Mouse (Mus musculus): Measurements from ENCODE around the gene 4930562C15Rik. TPM values are rescaled to one million over a fixed set of nuclear protein-coding genes. Genes with fewer than 3 reads are reported as not detected.

The 4930562C15Rik gene
- polyA plus RNA-seq, 1 experiment from 2014 or later: 0.16 TPM

DNA sequence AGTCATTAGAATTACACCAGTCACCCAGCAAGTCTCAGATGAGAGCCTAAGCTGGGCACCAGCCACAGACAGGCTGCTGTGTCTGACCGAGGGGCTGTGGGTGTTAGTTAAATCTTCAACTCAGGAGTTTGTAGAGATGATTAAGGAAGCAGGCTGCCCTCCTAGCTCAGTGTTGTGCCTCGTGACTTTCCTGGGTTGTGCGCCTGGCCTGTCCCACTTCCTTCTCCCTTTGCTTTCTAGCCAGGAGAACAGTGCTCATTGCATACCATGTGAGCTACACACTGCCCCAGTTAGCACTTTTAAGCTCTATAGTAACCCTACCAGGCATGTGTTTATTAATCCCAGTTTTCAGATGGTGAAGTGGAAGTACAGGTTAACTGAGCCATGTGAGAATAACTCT lies 4.3 kb downstream of the 4930562C15Rik start:
- H3K79me2 ChIP-seq (ENCODE audit: inconsistent target): no peaks in the 10 kb centered on the region
- H3K27ac ChIP-seq: peak overlapping the region; percentile 92
- H3K36me3 ChIP-seq (ENCODE audit: inconsistent target): no peaks in the 10 kb centered on the region
- 16% methylated on average over 3 of the region's 3 CpGs for WGBS (ENCODE audit: missing documents)
- H3K4me3 ChIP-seq (ENCODE audit: inconsistent target): no peak overlapping the region

DNA sequence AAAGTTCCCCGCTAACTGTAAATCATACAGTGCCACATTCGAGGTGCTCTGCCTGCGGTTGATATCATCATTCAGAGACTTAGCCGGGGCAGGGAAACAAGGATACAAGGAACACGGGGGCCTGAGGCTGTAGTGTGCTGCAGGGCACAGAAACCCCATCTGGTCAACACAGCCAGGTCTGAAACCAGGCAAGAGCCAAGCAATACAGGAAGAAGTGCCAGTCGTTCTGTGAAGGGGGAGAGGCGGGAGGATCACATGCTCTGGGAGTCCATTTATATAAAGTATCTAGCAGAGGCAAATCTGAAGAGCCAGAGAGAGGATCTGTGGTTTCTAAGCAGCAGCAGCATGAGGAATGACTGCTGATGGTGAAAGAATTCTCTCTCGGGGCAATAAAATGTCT lies 5.0 kb downstream of the 4930562C15Rik start:
- peak overlapping the region; percentile 92 for H3K27ac ChIP-seq

DNA sequence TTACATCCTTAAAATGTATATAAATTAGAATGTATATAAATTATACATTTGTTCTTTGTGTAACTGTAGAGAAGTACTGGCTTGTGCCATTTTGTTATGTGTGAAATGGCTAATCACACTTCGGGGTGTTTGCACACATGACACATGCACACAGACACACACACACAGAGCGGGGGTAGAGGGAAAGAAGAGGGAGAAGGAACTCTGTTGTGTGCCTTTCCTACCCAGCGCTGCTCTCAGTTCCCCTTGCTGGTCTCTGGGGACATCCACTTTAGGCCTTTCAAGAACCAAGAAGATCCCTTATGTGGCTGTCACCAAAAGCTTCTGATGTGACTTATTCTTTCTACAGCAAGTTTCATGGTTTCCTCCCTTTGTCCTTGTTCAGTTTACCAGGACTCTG lies 11.8 kb downstream of the 4930562C15Rik start:
- H3K27ac ChIP-seq: peak overlapping the region; percentile 21; the same call in 1 of the 2 replicates
- H3K4me3 ChIP-seq (ENCODE audit: inconsistent target): no peak overlapping the region
- no peaks in the 10 kb centered on the region for H3K36me3 ChIP-seq (ENCODE audit: inconsistent target)
- 26% methylated on average over 3 of the region's 3 CpGs for WGBS (ENCODE audit: missing documents)
- no peaks in the 10 kb centered on the region for H3K79me2 ChIP-seq (ENCODE audit: inconsistent target)

More for the DNA sequence above, 5.0 kb downstream of the 4930562C15Rik start:
- H3K4me3 ChIP-seq (ENCODE audit: inconsistent target): no peak overlapping the region
- 84% methylated on average over 8 of the region's 8 CpGs for WGBS (ENCODE audit: missing documents)
- H3K79me2 ChIP-seq (ENCODE audit: inconsistent target): no peaks in the 10 kb centered on the region
- no peaks in the 10 kb centered on the region for H3K36me3 ChIP-seq (ENCODE audit: inconsistent target)

DNA sequence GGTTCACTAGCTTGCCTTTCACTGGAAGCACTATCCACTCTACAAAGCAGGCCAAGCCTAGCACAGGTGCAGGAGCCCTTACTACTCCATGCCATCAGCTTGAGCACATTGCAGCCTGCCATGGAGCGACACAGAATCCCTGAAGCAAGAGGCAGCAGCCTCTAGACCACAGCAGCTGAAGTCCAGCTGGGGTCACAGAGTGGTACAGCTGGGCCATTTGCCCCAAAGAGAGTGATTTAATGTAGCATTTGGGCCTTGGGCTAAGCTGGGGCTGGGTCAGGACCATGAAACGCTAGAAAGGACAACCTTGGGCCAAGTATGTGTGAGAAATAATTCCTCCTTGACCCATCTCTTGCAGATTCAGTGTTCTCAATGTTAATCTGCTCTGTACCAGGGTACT lies 12.9 kb downstream of the 4930562C15Rik start:
- no peak overlapping the region for H3K27ac ChIP-seq
- H3K4me3 ChIP-seq (ENCODE audit: inconsistent target): no peak overlapping the region
- WGBS (ENCODE audit: missing documents): 91% methylated on average over 2 of the region's 2 CpGs
- H3K79me2 ChIP-seq (ENCODE audit: inconsistent target): no peaks in the 10 kb centered on the region
- no peaks in the 10 kb centered on the region for H3K36me3 ChIP-seq (ENCODE audit: inconsistent target)

DNA sequence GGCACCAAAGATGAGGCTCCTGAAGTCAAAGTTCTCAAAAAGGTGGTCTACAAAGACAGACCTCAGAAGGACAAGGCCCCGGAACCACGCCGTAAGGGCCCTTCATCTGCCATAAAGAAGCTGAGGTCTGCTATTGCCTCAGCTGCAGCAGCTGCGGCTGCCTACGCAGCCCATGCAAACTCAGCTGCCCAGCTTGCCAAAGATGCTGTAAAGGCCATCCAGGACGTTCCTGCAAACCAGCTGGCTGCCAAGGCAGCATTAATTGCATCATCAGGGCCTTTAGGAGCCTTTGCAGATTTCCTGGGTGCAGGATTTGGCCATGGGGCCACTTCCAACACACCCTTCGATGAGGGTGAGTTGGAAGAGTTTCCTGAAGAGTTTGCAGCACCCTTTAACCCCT lies 15.1 kb downstream of the 4930562C15Rik start:
- 86% methylated on average over 7 of the region's 7 CpGs for WGBS (ENCODE audit: missing documents)
- no peak overlapping the region for H3K4me3 ChIP-seq (ENCODE audit: inconsistent target)
- H3K79me2 ChIP-seq (ENCODE audit: inconsistent target): no peaks in the 10 kb centered on the region
- no peak overlapping the region for H3K27ac ChIP-seq
- no peaks in the 10 kb centered on the region for H3K36me3 ChIP-seq (ENCODE audit: inconsistent target)

DNA sequence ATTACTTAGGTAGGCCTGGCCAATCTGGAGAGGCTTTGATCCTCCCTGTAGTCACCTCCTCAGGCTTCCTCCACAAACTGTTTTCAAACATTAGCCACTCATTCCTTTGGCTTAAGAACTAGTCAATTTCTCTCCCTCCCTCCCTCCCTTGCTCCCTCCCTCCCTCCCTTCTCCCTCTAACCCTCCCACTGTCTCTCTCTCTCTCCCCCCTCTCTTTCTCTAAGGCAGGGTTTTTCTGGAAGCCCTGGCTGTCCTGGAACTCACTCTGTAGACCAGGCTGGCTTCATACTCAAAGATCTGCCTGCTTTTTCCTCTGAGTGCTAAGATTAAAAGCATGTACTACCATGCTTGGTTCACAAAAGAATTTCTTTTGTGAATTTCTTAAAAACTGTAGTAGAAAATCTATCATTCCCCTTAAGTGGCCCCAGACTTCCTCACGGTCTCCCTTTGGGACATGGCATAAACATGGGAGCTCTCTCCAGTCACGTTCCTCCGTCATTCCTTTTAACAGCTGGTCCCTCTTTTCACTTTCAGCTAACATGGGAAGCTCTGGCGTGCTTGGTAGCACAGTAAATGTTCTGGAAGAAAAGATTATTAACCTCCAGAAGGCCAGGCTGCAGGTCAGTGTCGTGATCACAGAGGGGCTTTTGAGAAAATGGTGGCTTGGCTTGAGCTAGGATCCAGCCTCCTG lies 15.9 kb downstream of the 4930562C15Rik start:
- no peak overlapping the region for H3K4me3 ChIP-seq (ENCODE audit: inconsistent target)
- 100% methylated on average over 1 of the region's 5 CpGs for WGBS (ENCODE audit: missing documents)
- H3K27ac ChIP-seq: no peak overlapping the region
- H3K36me3 ChIP-seq (ENCODE audit: inconsistent target): no peaks in the 10 kb centered on the region
- H3K79me2 ChIP-seq (ENCODE audit: inconsistent target): no peaks in the 10 kb centered on the region

DNA sequence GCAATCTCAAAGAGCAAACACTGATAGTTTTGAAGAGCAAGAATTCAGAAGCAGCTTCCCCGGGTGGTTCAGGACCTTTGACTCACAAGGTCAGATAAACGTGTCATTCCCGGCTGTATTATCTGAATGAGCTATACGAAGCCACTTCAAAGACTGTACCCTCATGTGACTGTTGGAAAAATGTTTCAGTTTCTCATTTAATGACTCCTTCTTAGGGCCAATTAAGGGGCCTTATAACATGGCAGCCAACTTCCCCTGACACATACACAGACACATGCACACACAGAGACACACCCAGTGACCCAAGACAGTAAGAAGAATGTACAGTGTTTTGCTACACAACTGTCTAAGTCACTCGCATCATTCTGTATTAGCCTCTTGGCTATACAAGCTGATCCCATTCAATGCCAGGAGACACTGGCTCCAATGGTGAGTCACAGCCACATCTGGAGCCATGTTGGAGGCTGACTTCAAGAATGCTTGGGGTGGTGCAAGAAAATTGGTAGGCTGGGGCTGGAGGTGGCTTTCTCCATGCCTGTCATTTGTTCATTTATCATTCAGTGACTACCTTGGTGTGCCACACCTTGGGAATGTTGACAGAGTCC lies 19.9 kb downstream of the 4930562C15Rik start:
- H3K36me3 ChIP-seq (ENCODE audit: inconsistent target): no peaks in the 10 kb centered on the region
- 89% methylated on average over 5 of the region's 5 CpGs for WGBS (ENCODE audit: missing documents)

DNA sequence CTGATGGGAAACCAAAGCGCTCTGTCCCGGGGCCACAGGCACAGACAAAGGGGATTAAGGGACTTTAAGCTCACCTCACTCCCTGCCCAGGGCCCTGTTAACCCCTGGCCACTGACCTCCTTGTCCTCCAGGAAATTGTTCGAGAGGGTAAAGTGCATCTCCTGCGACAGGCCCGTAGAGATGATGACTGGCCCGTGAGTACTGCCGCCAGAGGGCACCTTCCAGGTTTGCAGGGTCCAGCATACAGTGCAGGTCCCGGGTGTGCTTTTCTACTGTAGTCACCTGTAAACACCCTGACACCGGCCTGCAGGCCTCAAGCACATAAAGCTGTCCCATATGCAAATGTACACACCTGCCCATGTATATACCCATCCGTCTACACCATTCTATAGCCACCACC lies 26.2 kb downstream of the 4930562C15Rik start:
- WGBS (ENCODE audit: missing documents): 87% methylated on average over 9 of the region's 10 CpGs
- H3K79me2 ChIP-seq (ENCODE audit: inconsistent target): no peaks in the 10 kb centered on the region
- H3K27ac ChIP-seq: no peak overlapping the region
- H3K36me3 ChIP-seq (ENCODE audit: inconsistent target): no peaks in the 10 kb centered on the region
- no peak overlapping the region for H3K4me3 ChIP-seq (ENCODE audit: inconsistent target)

More for the DNA sequence above, 19.9 kb downstream of the 4930562C15Rik start:
- H3K27ac ChIP-seq: no peak overlapping the region
- H3K4me3 ChIP-seq (ENCODE audit: inconsistent target): no peak overlapping the region
- H3K79me2 ChIP-seq (ENCODE audit: inconsistent target): no peaks in the 10 kb centered on the region

DNA sequence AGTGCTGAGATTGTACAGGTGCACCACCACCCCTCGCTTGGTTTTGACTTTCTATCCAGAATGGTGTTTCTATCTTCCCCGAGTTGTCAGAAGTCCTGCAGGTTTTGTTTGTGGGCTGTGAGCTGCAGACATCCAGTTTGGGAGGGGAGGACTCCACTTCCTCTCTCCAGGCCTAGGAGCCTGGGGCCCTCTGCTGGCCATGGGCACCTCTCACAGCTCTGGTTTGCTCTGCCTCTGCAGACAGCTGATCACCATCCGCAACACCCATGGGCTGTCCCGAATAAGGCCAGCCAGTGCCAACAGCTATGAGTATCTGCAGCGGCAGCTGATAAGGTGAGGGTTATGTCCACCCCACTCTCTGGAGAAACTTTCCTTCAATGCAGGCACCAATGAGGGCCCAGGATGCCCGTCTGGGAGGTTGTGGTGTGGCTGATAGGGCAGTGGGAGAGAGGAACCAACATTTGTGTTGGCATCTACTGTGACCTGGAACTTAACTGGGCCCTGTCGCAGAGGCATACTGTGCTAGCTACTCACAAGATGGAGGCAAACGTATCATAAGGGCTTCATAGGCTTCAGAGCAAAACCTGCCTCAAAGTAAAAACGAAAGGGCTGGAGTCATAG lies 27.8 kb downstream of the 4930562C15Rik start:
- 29% methylated on average over 9 of the region's 9 CpGs for WGBS (ENCODE audit: missing documents)

DNA sequence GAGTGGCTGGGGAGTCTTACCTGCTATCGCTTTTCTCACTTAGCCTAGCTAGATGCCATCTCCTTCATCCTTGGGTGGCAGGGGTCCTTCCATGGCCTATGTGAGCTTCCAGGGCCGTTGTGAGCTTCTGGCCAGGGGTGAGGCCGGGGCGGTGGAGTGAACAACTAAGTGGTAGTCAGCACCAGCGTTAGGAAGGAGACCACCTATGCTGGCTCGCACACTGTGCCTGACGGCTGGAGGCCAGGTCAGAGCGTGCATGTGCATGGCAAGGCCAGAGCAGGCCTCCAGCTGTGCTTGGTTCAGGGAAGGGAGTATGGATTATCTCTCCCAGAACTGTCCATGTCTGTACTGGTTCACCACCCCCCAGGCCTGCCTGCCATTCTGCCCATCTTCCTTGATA lies 28.5 kb downstream of the 4930562C15Rik start:
- 93% methylated on average over 8 of the region's 8 CpGs for WGBS (ENCODE audit: missing documents)
- Histone ChIP-seq H3K4me3 (ENCODE audit: inconsistent target) (no peak overlapping the region), H3K36me3 (ENCODE audit: inconsistent target) (no peaks in the 10 kb centered on the region), H3K27ac (no peak overlapping the region), H3K79me2 (ENCODE audit: inconsistent target) (no peaks in the 10 kb centered on the region)

More for the DNA sequence above, 27.8 kb downstream of the 4930562C15Rik start:
- H3K4me3 ChIP-seq (ENCODE audit: inconsistent target): no peak overlapping the region
- H3K36me3 ChIP-seq (ENCODE audit: inconsistent target): no peaks in the 10 kb centered on the region
- H3K79me2 ChIP-seq (ENCODE audit: inconsistent target): no peaks in the 10 kb centered on the region
- no peak overlapping the region for H3K27ac ChIP-seq

DNA sequence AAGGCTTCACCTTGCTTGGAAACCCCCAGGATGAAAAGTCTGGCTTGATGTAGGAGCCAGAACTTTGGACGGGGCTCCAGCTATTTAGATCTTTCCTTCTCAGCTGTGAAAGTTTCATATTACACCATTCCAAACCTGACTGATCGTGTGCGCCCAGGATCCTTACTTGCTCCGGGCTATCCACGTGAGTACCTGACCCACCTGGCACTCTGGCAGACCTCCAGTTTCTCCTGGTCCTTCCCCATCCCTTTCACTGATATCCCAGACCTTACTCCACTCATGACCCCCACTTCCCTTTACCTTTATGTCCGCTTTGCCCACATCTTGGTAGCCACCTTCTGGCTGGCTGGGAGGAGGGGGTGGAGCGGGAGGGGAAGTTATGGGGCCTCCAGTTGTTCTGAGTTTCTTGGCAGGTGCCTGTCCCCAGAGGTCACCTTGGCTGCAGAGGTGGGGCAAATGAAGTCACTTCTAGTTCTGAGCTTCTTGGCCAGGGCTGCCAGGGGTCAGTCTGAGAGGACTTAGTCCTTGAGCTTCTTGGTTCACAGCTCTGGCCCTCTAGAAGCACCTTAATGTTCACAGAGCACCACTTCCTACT lies 31.0 kb downstream of the 4930562C15Rik start:
- 75% methylated on average over 6 of the region's 7 CpGs for WGBS (ENCODE audit: missing documents)
- Histone ChIP-seq H3K79me2 (ENCODE audit: inconsistent target) (no peaks in the 10 kb centered on the region), H3K27ac (no peak overlapping the region), H3K4me3 (ENCODE audit: inconsistent target) (no peak overlapping the region), H3K36me3 (ENCODE audit: inconsistent target) (0 out of 2 replicates have a peak, but pooled peaks cover 5% of the 10 kb centered on the region)

DNA sequence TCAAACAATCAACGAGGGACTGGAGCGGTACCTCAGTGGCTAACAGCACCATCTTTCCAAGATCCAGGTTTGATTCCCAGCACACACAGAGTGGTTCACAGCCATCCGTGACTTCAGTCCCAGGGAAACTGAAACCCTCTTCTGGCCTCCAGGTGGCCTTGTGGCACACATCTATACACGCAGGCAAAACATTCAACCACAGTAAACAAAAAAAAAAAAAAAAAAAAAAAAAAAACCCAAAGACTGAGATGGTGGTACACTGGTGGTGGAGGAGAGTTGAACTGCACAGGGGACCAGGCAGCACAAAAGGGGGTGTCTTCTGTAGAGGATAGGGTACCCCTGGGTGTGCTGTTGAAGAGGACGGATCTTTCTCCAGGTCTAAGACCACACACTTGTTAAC lies 35.3 kb downstream of the 4930562C15Rik start:
- H3K36me3 ChIP-seq (ENCODE audit: inconsistent target): peaks cover 18% of the 10 kb centered on the region
- no peak overlapping the region for H3K27ac ChIP-seq
- WGBS (ENCODE audit: missing documents): 91% methylated on average over 4 of the region's 5 CpGs

DNA sequence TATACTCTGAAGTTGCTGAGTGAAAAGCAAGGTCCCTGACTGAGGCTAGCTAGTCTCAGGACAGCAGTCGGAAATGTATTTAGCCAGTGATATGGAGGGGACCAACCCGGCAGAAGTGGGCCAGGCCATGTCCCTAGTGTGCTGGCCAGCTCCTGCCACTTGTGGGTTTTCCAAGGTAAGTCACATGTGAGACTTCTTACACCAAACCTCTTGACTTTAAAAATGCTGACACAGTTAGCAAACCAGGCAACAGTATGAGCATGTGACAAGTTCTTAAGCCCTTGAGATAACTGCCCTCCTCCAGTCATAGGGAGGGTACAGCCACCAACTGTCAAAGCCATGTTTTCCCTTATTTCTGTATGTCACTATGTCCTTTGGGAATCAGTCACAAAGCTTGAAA lies 36.7 kb downstream of the 4930562C15Rik start:
- no peak overlapping the region for H3K27ac ChIP-seq
- WGBS (ENCODE audit: missing documents): 87% methylated on average over 2 of the region's 2 CpGs
- peaks cover 26% of the 10 kb centered on the region for H3K36me3 ChIP-seq (ENCODE audit: inconsistent target)
- H3K79me2 ChIP-seq (ENCODE audit: inconsistent target): peaks cover 28% of the 10 kb centered on the region
- no peak overlapping the region for H3K4me3 ChIP-seq (ENCODE audit: inconsistent target)

More for the DNA sequence above, 35.3 kb downstream of the 4930562C15Rik start:
- Histone ChIP-seq H3K79me2 (ENCODE audit: inconsistent target) (peaks cover 14% of the 10 kb centered on the region; the same call in 1 of the 2 replicates), H3K4me3 (ENCODE audit: inconsistent target) (no peak overlapping the region)

DNA sequence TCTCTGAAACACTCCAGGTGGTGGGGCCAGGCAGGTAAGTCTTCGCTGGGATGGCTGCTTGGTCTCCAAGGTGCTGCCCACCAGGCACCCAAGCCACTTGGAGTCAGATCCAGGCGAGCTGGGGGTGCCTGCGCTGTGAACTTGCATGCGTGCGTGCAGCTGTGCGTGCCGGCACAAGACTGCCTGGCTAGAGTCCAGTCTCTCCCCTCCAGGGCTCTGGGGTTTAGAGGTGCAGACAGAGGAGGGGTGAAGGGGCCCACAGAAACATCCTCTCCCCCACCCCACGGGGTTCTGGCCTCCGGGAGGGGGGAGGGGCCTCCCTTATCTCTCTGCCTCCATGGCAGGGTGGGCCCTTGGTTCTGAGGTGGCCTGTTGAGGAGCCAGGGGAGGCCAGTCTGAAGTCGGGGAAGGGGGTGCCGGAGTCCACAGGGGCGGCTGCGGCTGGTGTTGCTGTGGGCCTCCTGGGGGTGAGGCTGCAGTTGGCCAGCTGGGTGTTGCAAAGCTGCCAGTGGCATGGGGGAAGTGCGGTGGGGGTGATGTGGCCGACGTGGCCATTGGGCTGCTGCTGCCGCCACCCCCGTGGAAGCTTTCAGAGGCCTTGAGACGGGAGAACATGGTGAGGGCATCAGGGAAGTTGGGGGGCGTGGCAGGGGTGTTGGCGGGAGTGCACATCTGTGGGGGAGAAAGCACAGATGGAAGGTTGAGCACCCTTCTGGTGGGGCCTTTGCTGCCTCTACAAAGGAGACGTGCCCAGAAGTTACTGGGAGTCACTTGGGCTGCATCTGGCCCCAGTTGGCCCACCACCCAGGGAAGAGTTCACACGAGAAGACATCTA lies 40.2 kb downstream of the 4930562C15Rik start:
- 76% methylated on average over 21 of the region's 23 CpGs for WGBS (ENCODE audit: missing documents)
- Histone ChIP-seq H3K4me3 (ENCODE audit: inconsistent target) (no peak overlapping the region), H3K36me3 (ENCODE audit: inconsistent target) (peaks cover 21% of the 10 kb centered on the region), H3K79me2 (ENCODE audit: inconsistent target) (peaks cover 52% of the 10 kb centered on the region), H3K27ac (no peak overlapping the region)
